Mouse (Mus musculus) myocyte (in vitro differentiated cells): ENCODE results near the gene Vmn1r47. TPM values are rescaled to one million over a fixed set of nuclear protein-coding genes. Genes with fewer than 3 reads are reported as not detected.
"Not testable (repeated sequence)": the region's sequence is repeated elsewhere in the genome, so short reads cannot be mapped to it uniquely, and the experiment has no call there.

ENCODE experiments used
- H3K27me3 ChIP-seq: one replicate; pipeline ENCODE4 v1.6.1; 2011; ENCODE audit not compliant: control insufficient read depth, insufficient read depth, insufficient read length
- H3K36me3 ChIP-seq: one replicate; pipeline ENCODE4 v1.6.1; 2011; ENCODE audit not compliant: control insufficient read depth, insufficient read depth
- H3K4me2 ChIP-seq: one replicate; pipeline ENCODE4 v1.6.1; 2011; ENCODE audit warnings: low read depth, control low read depth
- H3K4me3 ChIP-seq: one replicate; pipeline ENCODE4 v1.5.1; 2011; ENCODE audit warnings: mild to moderate bottlenecking, control low read depth, moderate library complexity
- H3K79me2 ChIP-seq: one replicate; pipeline ENCODE4 v1.6.1; 2011; ENCODE audit not compliant: control insufficient read depth, insufficient read depth
- H3ac ChIP-seq: one replicate; pipeline ENCODE4 v1.6.1; 2011; ENCODE audit not compliant: control insufficient read depth, insufficient read length
- CEBPB ChIP-seq: IDR thresholded peaks from 2 replicates; pipeline ENCODE4 v1.6.1; 2011; ENCODE audit warnings: mild to moderate bottlenecking, moderate library complexity; ENCODE audit not compliant: poor library complexity, insufficient read depth, severe bottlenecking
- E2F4 ChIP-seq: IDR thresholded peaks from one replicate; pipeline ENCODE4 v1.6.1; 2011; ENCODE audit warnings: mild to moderate bottlenecking, control low read depth, moderate library complexity; ENCODE audit not compliant: insufficient read depth
- MAX ChIP-seq: IDR thresholded peaks from one replicate; pipeline ENCODE4 v1.6.1; 2011; ENCODE audit warnings: low read depth, mild to moderate bottlenecking, control low read depth
- MYOD1 ChIP-seq, 3 experiments: IDR thresholded peaks; one replicate each; pipeline ENCODE4 v1.6.1; 2011; ENCODE audit warnings: control low read depth in 2 of 3, low read depth in 2 of 3, mild to moderate bottlenecking in 2 of 3, moderate library complexity in 1 of 3; ENCODE audit not compliant: insufficient read length in 2 of 3, control insufficient read depth in 1 of 3
- MYOG ChIP-seq, 3 experiments: IDR thresholded peaks; one replicate each; pipeline ENCODE4 v1.6.1; 2011; ENCODE audit warnings: control low read depth in 2 of 3, low read depth in 2 of 3, mild to moderate bottlenecking in 2 of 3; ENCODE audit not compliant: insufficient read length in 2 of 3, control insufficient read depth in 1 of 3, insufficient read depth in 1 of 3
- POLR2A ChIP-seq: IDR thresholded peaks from one replicate; pipeline ENCODE4 v1.6.1; 2011; ENCODE audit warnings: low read depth, mild to moderate bottlenecking, control low read depth, moderate library complexity; ENCODE audit not compliant: insufficient read length
- POLR2AphosphoS2 ChIP-seq: IDR thresholded peaks from one replicate; pipeline ENCODE4 v1.6.1; 2011; ENCODE audit warnings: low read depth, control low read depth; ENCODE audit not compliant: insufficient read length
- REST ChIP-seq: IDR thresholded peaks from one replicate; pipeline ENCODE4 v1.6.1; 2011; ENCODE audit warnings: mild to moderate bottlenecking, control low read depth, moderate library complexity; ENCODE audit not compliant: insufficient read depth, insufficient read length
- SRF ChIP-seq: IDR thresholded peaks from one replicate; pipeline ENCODE4 v1.6.1; 2011; ENCODE audit warnings: low read depth; ENCODE audit not compliant: control insufficient read depth, insufficient read length
- TCF12 ChIP-seq: IDR thresholded peaks from one replicate; pipeline ENCODE4 v1.6.1; 2011; ENCODE audit warnings: mild to moderate bottlenecking, control low read depth; ENCODE audit not compliant: poor library complexity, insufficient read depth, severe bottlenecking
- TCF3 ChIP-seq: IDR thresholded peaks from one replicate; pipeline ENCODE4 v1.6.1; 2011; ENCODE audit warnings: low read depth, control low read depth; ENCODE audit not compliant: insufficient read length
- USF1 ChIP-seq: IDR thresholded peaks from one replicate; pipeline ENCODE4 v1.6.1; 2011; ENCODE audit warnings: low read depth, mild to moderate bottlenecking, control low read depth, moderate library complexity
- polyA plus RNA-seq: library from polyadenylated mRNA; unstranded; fragments of >200 nt; fragmentation: generic; extraction: Trizol; gene quantifications from one replicate; pipeline ENCODE4 v1.2.1, GENCODE M21; 2012; ENCODE audit warnings: missing spikeins

Vmn1r47 gene
- polyA plus RNA-seq, result not detected

- not testable (repeated sequence) for H3K4me2 ChIP-seq, H3K4me3 ChIP-seq, H3K79me2 ChIP-seq, H3ac ChIP-seq, H3K27me3 ChIP-seq, H3K36me3 ChIP-seq
Measured at GRCm38 (mm10) chr6:90015847-90016246, at the start of gene Vmn1r47. Gene Vmn1r47, plus strand, starts transcription at chr6:90016147.

GRCm38 (mm10) chr6:89966341-89966740 is 49.6 kb upstream of the Vmn1r47 start:
- TF ChIP-seq POLR2AphosphoS2 (no peak), MYOD1 (IDR thresholded peaks at IDR 0.05; ENCODE audit: control insufficient read depth in 1 of 3, insufficient read length in 2 of 3, low read depth in 2 of 3) (no peak), REST (no peak), MAX (no peak), POLR2A (no peak), TCF12 (no peak), MYOG (IDR thresholded peaks at IDR 0.05; ENCODE audit: control insufficient read depth in 1 of 3, insufficient read depth in 1 of 3, insufficient read length in 2 of 3, low read depth in 2 of 3) (no peak), USF1 (no peak), SRF (no peak), TCF3 (no peak), E2F4 (no peak), CEBPB (no peak)
- H3K4me2 ChIP-seq, result no peak overlapping the region
- H3K36me3 ChIP-seq, result no peaks in the 10 kb centered on the region
- H3ac ChIP-seq, result no peak overlapping the region
- H3K4me3 ChIP-seq, result no peak overlapping the region
- H3K79me2 ChIP-seq, result no peaks in the 10 kb centered on the region
- no peaks in the 10 kb centered on the region for H3K27me3 ChIP-seq

GRCm38 (mm10) chr6:89969013-89969412 is 46.9 kb upstream of the Vmn1r47 start, which contains the start of gene Vmn1r46:
Gene Vmn1r46, plus strand, starts transcription at chr6:89969313.
- Histone ChIP-seq H3K4me3 (no peak within 1 kb of the TSS), H3ac (no peak within 1 kb of the TSS), H3K79me2 (no peaks in the 10 kb centered on the region), H3K36me3 (no peaks in the 10 kb centered on the region), H3K4me2 (no peak within 1 kb of the TSS), H3K27me3 (no peaks in the 10 kb centered on the region)
- TF ChIP-seq MAX (no peak), TCF12 (no peak), POLR2AphosphoS2 (no peak), MYOD1 (IDR thresholded peaks at IDR 0.05; ENCODE audit: control insufficient read depth in 1 of 3, insufficient read length in 2 of 3, low read depth in 2 of 3) (no peak), CEBPB (no peak), SRF (no peak), MYOG (IDR thresholded peaks at IDR 0.05; ENCODE audit: control insufficient read depth in 1 of 3, insufficient read depth in 1 of 3, insufficient read length in 2 of 3, low read depth in 2 of 3) (no peak), E2F4 (no peak), USF1 (no peak), POLR2A (no peak), REST (no peak), TCF3 (no peak)

GRCm38 (mm10) chr6:89985989-89986388 is 30.0 kb upstream of the Vmn1r47 start:
- H3K79me2 ChIP-seq, result no peaks in the 10 kb centered on the region
- H3K4me2 ChIP-seq, result no peak overlapping the region
- no peak overlapping the region for H3ac ChIP-seq
- TF ChIP-seq USF1 (no peak), TCF3 (no peak), MYOG (IDR thresholded peaks at IDR 0.05; ENCODE audit: control insufficient read depth in 1 of 3, insufficient read depth in 1 of 3, insufficient read length in 2 of 3, low read depth in 2 of 3) (no peak), MAX (no peak), POLR2A (no peak), E2F4 (no peak), TCF12 (no peak), REST (no peak)
- H3K27me3 ChIP-seq, result no peaks in the 10 kb centered on the region
- no peaks in the 10 kb centered on the region for H3K36me3 ChIP-seq
- H3K4me3 ChIP-seq, result no peak overlapping the region

GRCm38 (mm10) chr6:90036741-90037140 is 20.8 kb downstream of the Vmn1r47 start, which contains the start of gene Vmn1r48:
Gene Vmn1r48, minus strand, starts transcription at chr6:90036841.
- H3K27me3 ChIP-seq, H3K4me3 ChIP-seq, H3ac ChIP-seq, H3K36me3 ChIP-seq, H3K4me2 ChIP-seq, H3K79me2 ChIP-seq: not testable (repeated sequence)

Other genes starting within 250 kb of the Vmn1r47 start
- gene Vmn1r42, start 139.7 kb upstream of the Vmn1r47 start, polyA plus RNA-seq, result 0.02 TPM
- gene Vmn1r43, start 139.7 kb upstream of the Vmn1r47 start, polyA plus RNA-seq, result 0.04 TPM
- not detected for gene Vmn1r44, start 132.5 kb upstream of the Vmn1r47 start, polyA plus RNA-seq
- gene Vmn1r45, start 75.5 kb upstream of the Vmn1r47 start, polyA plus RNA-seq, result not detected
- not detected for gene Vmn1r46, start 46.8 kb upstream of the Vmn1r47 start, polyA plus RNA-seq
- gene Vmn1r48, start 20.7 kb downstream of the Vmn1r47 start, polyA plus RNA-seq, result not detected
- not detected for gene Vmn1r49, start 62.4 kb downstream of the Vmn1r47 start, polyA plus RNA-seq
- gene Vmn1r50, start 85.3 kb downstream of the Vmn1r47 start, polyA plus RNA-seq, result not detected
- not detected for gene Vmn1r51, start 106.4 kb downstream of the Vmn1r47 start, polyA plus RNA-seq
- gene Vmn1r52, start 158.7 kb downstream of the Vmn1r47 start, polyA plus RNA-seq, result not detected
- not detected for gene V1ra8, start 186.6 kb downstream of the Vmn1r47 start, polyA plus RNA-seq
- not detected for gene Vmn1r53, start 208.3 kb downstream of the Vmn1r47 start, polyA plus RNA-seq
- gene Vmn1r54, start 230.2 kb downstream of the Vmn1r47 start, polyA plus RNA-seq, result not detected